Mouse (Mus musculus) MN1 (cell line): ENCODE results near the gene Mccc2.
"Not testable (repeated sequence)": the region's sequence is repeated elsewhere in the genome, so short reads cannot be mapped to it uniquely, and the experiment has no call there.

ENCODE experiments used
- DNase-seq: peaks from one replicate; pipeline ENCODE4 v3.0.0-alpha.2; 2016; ENCODE audit warnings: low spot score

Gene Mccc2

GRCm38 (mm10) chr13:100014906-100015895 is at the start of gene Mccc2:
TSS of gene Mccc2 (minus strand) at chr13:100015639.
- DNase-seq = peak; percentile 96

GRCm38 (mm10) chr13:100063936-100064335 is 48.5 kb upstream of the Mccc2 start:
- DNase-seq = no peak

GRCm38 (mm10) chr13:100057738-100058137 is 42.3 kb upstream of the Mccc2 start:
- not testable (repeated sequence) for DNase-seq

GRCm38 (mm10) chr13:100026013-100026412 is 10.6 kb upstream of the Mccc2 start:
- no peak for DNase-seq

- DNase-seq = no peak
These were observed 1.5 kb upstream of the Mccc2 start for GRCm38 (mm10) chr13:100016891-100017290.

- peak; percentile 36 for DNase-seq
These were observed 498 bp upstream of the Mccc2 start for GRCm38 (mm10) chr13:100015937-100016336.

GRCm38 (mm10) chr13:100005911-100006496 is 9.4 kb downstream of the Mccc2 start:
- DNase-seq = no peak

GRCm38 (mm10) chr13:100001790-100002196 is 13.6 kb downstream of the Mccc2 start:
- DNase-seq = peak; percentile 90

GRCm38 (mm10) chr13:99999078-99999477 is 16.4 kb downstream of the Mccc2 start:
- DNase-seq = no peak

GRCm38 (mm10) chr13:99998099-99998498 is 17.3 kb downstream of the Mccc2 start:
- peak; percentile 14 for DNase-seq

GRCm38 (mm10) chr13:99989592-99989991 is 25.8 kb downstream of the Mccc2 start:
- no peak for DNase-seq

GRCm38 (mm10) chr13:99983320-99983719 is 32.1 kb downstream of the Mccc2 start:
- no peak for DNase-seq

- DNase-seq = no peak
These were observed 36.0 kb downstream of the Mccc2 start for GRCm38 (mm10) chr13:99979406-99979805.

GRCm38 (mm10) chr13:99970089-99970488 is 45.4 kb downstream of the Mccc2 start:
- no peak for DNase-seq

GRCm38 (mm10) chr13:99967013-99967678 is 48.3 kb downstream of the Mccc2 start:
- DNase-seq = no peak

GRCm38 (mm10) chr13:99963814-99964213 is 51.6 kb downstream of the Mccc2 start:
- no peak for DNase-seq

GRCm38 (mm10) chr13:99961661-99962060 is 53.8 kb downstream of the Mccc2 start:
- DNase-seq = no peak

GRCm38 (mm10) chr13:99955591-99955944 is 59.9 kb downstream of the Mccc2 start:
- no peak for DNase-seq

- DNase-seq = no peak
These were observed 60.4 kb downstream of the Mccc2 start for GRCm38 (mm10) chr13:99954902-99955590.

GRCm38 (mm10) chr13:99947417-99947816 is 68.0 kb downstream of the Mccc2 start:
- no peak for DNase-seq

GRCm38 (mm10) chr13:99943525-99943924 is 71.9 kb downstream of the Mccc2 start:
- no peak for DNase-seq

GRCm38 (mm10) chr13:99940601-99941000 is 74.8 kb downstream of the Mccc2 start:
- DNase-seq = peak; percentile 88
